Mouse (Mus musculus) small intestine, adult 2 months (tissue): Measurements from ENCODE around the gene Gm20388. TPM values are rescaled to one million over a fixed set of nuclear protein-coding genes. Genes with fewer than 3 reads are reported as not detected.

Experiments used
- H3K27ac ChIP-seq: fragments of 200-500 bp; 2 replicates; pipeline ENCODE4 v1.5.1; 2012; ENCODE audit warnings: low read depth, low read length, control low read depth, inconsistent platforms; ENCODE audit not compliant: insufficient read depth
- H3K27me3 ChIP-seq: fragments of 200-500 bp; 2 replicates; pipeline ENCODE4 v1.6.1; 2012; ENCODE audit warnings: mild to moderate bottlenecking, moderate library complexity, low read length, inconsistent platforms; ENCODE audit not compliant: control insufficient read depth, insufficient read depth
- H3K36me3 ChIP-seq: fragments of 200-500 bp; 2 replicates; pipeline ENCODE4 v1.6.1; 2012; ENCODE audit warnings: mild to moderate bottlenecking, low read length, control low read depth, inconsistent platforms; ENCODE audit not compliant: control insufficient read depth, insufficient read depth
- H3K4me1 ChIP-seq: fragments of 200-500 bp; 2 replicates; pipeline ENCODE4 v1.6.1; 2012; ENCODE audit warnings: low read length, inconsistent platforms, mixed read lengths; ENCODE audit not compliant: control insufficient read depth, insufficient read depth, insufficient read length
- H3K4me3 ChIP-seq: fragments of 200-500 bp; 2 replicates; pipeline ENCODE4 v1.5.1; 2012; ENCODE audit warnings: low read depth, mild to moderate bottlenecking, control low read depth, inconsistent platforms, low read length, moderate library complexity
- CTCF ChIP-seq: fragments of 200-500 bp; IDR thresholded peaks from 2 replicates; pipeline ENCODE4 v1.5.1; 2012; ENCODE audit warnings: low read depth, mild to moderate bottlenecking, control low read depth, inconsistent platforms, low read length, moderate library complexity, mixed read lengths; ENCODE audit not compliant: insufficient replicate concordance, insufficient read length; ENCODE audit errors: extremely low read depth
- POLR2A ChIP-seq: fragments of 200-500 bp; IDR thresholded peaks from 2 replicates; pipeline ENCODE4 v1.6.1; 2012; ENCODE audit warnings: low read depth, mild to moderate bottlenecking, control low read depth, inconsistent platforms, low read length, moderate library complexity
- WGBS: fragments of 180-500 bp; shearing (Covaris S2); methylation state at CpG from one replicate; pipeline ENCODE4 v1.1.7; 2018; 5-methylcytosine and 5-hydroxymethylcytosine counted together
- polyA plus RNA-seq: library from polyadenylated mRNA; depleted of rRNA; stranded (reverse); fragments of >200 nt; gene quantifications from 2 replicates; pipeline ENCODE4 v1.2.3, GENCODE M21; 2012

Gm20388 gene
- polyA plus RNA-seq, 1 experiment: 37.3 TPM

DNA sequence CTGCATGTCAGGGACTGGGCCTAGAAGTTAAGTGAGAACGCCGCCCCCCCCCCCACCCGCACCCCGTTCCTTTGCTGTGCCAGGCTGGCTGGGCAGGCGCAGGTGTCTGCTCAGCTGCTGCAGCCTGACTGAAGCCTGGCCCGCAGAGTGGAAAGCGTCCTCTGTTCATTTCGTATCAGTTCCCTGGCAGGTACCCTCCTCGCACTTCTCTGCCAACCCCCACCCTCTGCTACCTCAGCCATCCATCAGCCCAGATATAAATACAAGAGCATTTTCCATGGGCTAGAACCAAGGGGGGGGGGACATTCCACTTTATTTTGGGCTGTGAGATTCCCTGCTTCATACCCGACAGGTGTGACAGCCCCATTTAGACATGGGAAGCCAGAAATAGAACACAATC lies 2541.5 kb downstream of the Gm20388 start:
- Histone ChIP-seq H3K27me3 (no peaks in the 10 kb centered on the region), H3K4me1 (no peaks in the 10 kb centered on the region), H3K36me3 (no peaks in the 10 kb centered on the region), H3K27ac (no peak overlapping the region), H3K4me3 (no peak overlapping the region)
- no peak for TF ChIP-seq POLR2A
- no peak for TF ChIP-seq CTCF
- WGBS: 91% methylated on average over 10 of the region's 10 CpGs

DNA sequence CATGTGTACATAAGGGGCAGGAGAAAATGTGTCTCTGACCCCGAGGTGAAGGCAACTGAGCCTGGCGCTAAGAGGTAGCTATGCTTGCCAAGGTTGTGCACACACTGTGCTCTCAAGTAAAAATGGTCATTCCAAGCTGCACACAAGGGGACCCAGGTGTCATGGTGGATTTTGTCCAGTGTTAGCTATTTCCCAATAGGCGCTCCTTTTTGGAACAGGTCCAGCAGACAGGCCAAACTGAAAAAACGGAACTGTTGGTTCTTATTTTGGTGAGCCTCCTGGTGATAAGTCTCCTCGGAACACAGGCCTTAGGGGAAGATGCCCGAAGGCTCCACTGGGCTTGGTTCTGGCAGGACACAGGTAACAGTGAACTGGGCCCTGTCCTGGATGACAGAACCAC lies 2543.8 kb downstream of the Gm20388 start:
- TF ChIP-seq CTCF: no peak
- no peak for TF ChIP-seq POLR2A
- no peaks in the 10 kb centered on the region for H3K27me3 ChIP-seq
- no peak overlapping the region for H3K27ac ChIP-seq
- H3K36me3 ChIP-seq: no peaks in the 10 kb centered on the region
- no peak overlapping the region for H3K4me3 ChIP-seq
- 65% methylated on average over 6 of the region's 6 CpGs for WGBS
- H3K4me1 ChIP-seq: no peaks in the 10 kb centered on the region

DNA sequence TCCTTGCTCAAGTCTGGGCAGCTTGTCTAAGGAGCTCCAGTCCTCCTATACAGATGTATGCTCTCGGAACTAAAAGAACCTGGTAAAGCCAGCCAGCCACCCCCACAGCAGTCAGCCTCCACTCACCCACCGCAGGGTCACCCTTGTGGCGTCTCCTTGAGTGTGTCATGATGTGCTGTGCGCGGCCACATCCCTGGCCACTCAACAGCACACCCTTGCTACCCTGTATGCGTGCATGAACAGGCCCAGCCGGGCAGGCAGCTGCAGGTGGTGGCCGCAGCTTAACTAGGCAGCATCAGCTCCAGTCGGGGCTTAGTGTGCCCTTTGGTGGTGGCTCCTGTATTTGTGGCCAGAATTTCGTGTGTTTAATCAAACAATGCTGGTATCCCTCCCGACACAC lies 2546.5 kb downstream of the Gm20388 start:
- H3K27ac ChIP-seq: no peak overlapping the region
- WGBS: 85% methylated on average over 11 of the region's 11 CpGs

DNA sequence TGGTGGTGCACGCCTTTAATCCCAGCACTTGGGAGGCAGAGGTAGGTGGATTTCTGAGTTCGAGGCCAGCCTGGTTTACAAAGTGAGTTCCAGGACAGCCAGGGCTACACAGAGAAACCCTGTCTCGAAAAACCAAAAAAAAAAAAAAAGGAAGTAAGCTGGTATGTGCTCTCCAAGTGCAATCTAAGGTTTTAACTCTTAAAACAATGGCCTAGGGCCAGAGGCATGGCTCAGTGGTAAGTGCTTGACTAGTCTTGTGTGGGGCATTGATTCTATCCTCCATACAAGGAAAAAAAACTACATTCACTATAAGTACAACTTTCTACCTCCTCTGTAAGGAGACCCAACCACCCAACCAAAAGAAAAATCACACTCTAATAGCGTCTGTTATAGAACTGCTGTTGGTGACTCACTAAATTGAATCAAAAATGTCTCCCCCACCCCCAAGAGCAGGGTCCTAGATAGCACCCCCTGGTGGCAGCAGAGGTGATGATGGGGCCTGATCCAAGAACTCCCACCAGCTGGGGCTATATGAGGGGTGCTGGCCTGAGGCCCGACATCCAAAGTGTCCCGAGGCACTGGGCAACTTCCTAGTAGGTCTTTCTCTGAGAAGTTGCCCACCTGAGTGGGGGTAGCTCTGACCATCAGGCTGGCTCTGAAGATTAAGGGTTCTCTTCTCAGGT lies 2548.7 kb downstream of the Gm20388 start:
- WGBS: 66% methylated on average over 6 of the region's 6 CpGs
- Histone ChIP-seq H3K4me3 (peak overlapping the region; percentile 59), H3K27me3 (peaks cover 4% of the 10 kb centered on the region; the same call in 1 of the 2 replicates), H3K4me1 (peaks cover 23% of the 10 kb centered on the region), H3K36me3 (no peaks in the 10 kb centered on the region), H3K27ac (no peak overlapping the region)
- TF ChIP-seq POLR2A (no peak), CTCF (peak; percentile 31; the same call in 1 of the 2 replicates)

More for the DNA sequence above, 2546.5 kb downstream of the Gm20388 start:
- peaks cover 4% of the 10 kb centered on the region; the same call in 1 of the 2 replicates for H3K27me3 ChIP-seq
- peaks cover 10% of the 10 kb centered on the region; the same call in 1 of the 2 replicates for H3K4me1 ChIP-seq
- no peak for TF ChIP-seq CTCF
- TF ChIP-seq POLR2A: no peak
- H3K36me3 ChIP-seq: no peaks in the 10 kb centered on the region
- no peak overlapping the region for H3K4me3 ChIP-seq

DNA sequence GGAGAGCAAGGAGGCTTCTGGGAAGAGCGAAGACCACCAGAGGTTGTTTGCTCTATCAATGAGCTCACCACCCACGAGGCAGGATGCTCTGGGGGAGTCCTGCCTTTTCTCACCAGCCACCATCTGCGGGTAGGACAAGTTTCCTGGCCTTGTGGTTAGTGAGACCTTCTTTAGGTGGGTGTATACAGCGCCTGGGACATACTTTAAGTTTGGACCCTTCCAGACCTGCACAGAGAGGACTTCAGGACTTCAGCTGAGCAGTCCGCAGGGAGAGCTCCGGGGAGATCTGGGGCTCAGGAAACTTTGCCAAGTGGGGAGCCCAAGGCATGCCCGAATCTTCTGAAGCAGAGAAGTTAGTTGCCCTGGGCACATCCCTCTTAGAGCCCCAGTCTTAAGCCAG lies 2549.3 kb downstream of the Gm20388 start:
- Histone ChIP-seq H3K36me3 (no peaks in the 10 kb centered on the region), H3K27ac (no peak overlapping the region), H3K27me3 (peaks cover 4% of the 10 kb centered on the region; the same call in 1 of the 2 replicates), H3K4me3 (peak overlapping the region; percentile 59), H3K4me1 (peaks cover 23% of the 10 kb centered on the region)
- WGBS: 21% methylated on average over 7 of the region's 7 CpGs
- TF ChIP-seq POLR2A (no peak), CTCF (no peak)

DNA sequence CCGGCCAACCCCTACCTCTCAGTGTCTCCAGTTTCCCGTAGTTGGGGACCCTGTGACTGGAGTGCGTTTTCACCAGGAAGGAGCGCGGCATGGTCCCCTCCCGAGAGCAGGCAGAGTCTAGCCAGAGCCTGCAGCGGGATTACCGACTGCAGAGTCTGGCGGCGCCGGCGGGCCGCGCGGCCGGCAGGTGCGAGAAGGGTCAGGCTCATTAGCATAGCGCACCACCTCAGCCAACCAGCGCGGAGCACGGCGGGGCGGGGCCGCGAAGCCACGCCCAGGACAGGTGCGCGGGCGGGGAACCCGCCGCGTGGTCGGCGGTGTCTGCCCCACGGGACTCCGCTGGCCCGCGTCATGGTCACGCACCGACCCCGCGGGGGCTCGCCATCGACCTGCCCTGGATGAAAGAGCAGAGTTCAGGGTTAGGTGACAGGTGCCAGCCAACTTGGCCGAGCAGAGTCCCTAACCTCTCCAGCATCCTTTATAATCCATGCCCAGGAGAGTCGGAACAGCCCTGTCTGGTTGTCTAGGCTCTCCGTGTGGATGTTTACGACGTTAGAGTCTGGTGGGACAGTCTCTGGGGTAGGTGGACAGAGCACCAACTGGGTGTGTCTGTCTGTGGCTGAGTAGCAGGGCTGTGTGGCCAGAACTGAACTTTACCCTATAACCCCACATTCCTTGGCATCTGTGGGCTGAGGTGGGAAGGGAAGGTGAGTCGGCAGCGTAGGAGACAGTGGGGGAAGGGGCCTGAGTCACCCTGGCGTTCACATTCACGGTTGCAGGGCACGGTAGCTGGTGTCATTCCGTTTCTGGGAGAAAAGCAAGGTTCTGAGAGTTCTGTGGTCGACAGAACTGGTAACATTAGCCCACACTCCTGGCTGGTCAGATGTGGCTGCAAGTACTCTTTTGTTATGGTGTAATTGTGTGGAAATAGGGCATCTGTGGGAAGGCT lies 2550.2 kb downstream of the Gm20388 start, which contains the start of gene Snai3:
TSS of gene Snai3 (minus strand) at position 210 of the 949 bp plus-strand sequence.
- WGBS: 3% methylated on average over 56 of the region's 56 CpGs
- Histone ChIP-seq H3K27me3 (peaks cover 4% of the 10 kb centered on the region; the same call in 1 of the 2 replicates), H3K4me1 (peaks cover 23% of the 10 kb centered on the region), H3K27ac (peak within 1 kb of the TSS; percentile 24; the same call in 1 of the 2 replicates), H3K36me3 (peaks cover 1% of the 10 kb centered on the region; the same call in 1 of the 2 replicates), H3K4me3 (peak within 1 kb of the TSS; percentile 59)
- peak; percentile 37; the same call in 1 of the 2 replicates for TF ChIP-seq POLR2A
- TF ChIP-seq CTCF: no peak
